Mouse (Mus musculus) gastrocnemius, postnatal 36 days (tissue): ENCODE measurements around the gene Agtrap. TPM values are rescaled to one million over a fixed set of nuclear protein-coding genes. Genes with fewer than 3 reads are reported as not detected.

Experiments
- DNase-seq, 2 experiments: peaks; one replicate each; pipeline ENCODE4 v3.0.0; 2022
- intact Hi-C: fragments of 180-260 bp; cut with DNase I; formaldehyde crosslinking; loops from one replicate; pipeline ENCODE4 v1.15.1; 2025
- total RNA-seq, 2 experiments: library from RNA; stranded (reverse); gene quantifications; 2 replicates each; pipeline ENCODE4 v1.2.3; 2021

Gene Agtrap
- total RNA-seq, 2 experiments from 2014 or later, result 9.8 to 11.4 TPM

DNA sequence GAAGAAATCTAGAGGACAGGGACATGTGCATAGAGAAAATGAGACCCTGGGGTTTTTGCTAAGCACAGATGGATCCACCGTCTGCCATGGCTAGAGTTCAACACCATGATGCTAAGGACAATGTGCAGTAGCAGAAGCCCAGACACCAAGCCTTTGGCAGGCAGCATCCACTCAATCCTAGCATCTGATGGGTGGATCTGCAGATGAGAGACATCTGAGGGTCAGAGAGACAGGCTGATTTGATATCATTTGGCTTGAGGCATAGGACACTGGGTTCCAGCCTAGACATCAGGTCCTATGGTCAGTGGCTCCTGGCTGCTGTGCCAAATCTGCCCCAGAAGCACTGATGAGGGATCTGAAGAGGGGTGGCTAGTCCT lies 7.2 kb downstream of the Agtrap start:
- intact Hi-C loops, result no loop called here
- no peak for DNase-seq

GRCm38 (mm10) chr4:148079944-148080596 lies 7.8 kb downstream of the Agtrap start:
- intact Hi-C loops, result no loop called here
- DNase-seq, result no peak

DNA sequence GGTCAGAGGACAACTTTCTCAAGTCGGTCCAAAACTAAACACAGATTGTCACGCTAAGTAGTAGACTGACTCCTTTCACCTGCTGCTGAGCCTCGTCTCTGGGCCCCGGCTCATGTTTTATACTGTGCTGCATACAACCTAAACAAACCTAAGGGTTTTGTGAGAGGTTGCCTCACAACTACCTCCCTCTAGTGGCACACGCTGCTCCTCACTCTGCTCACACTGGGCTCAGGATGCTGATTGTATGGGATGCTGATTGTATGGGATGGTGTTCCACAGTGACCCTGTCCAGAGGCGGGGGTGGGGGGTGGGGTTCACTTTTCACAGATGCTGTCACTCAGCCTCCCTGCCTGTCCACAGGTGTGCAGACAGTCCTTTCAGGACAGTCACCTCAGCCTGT lies 8.6 kb downstream of the Agtrap start:
- DNase-seq, result no peak
- intact Hi-C loops, result no loop called here

- no peak for DNase-seq
- intact Hi-C loops, result no loop called here
These were observed 11.9 kb downstream of the Agtrap start for GRCm38 (mm10) chr4:148075881-148076280.

- peak; percentile 63 to 67 for DNase-seq
- intact Hi-C loops, result no loop called here
These were observed 12.6 kb downstream of the Agtrap start for GRCm38 (mm10) chr4:148075259-148075658.

- no peak for DNase-seq
- intact Hi-C loops, result no loop called here
These were observed 13.2 kb downstream of the Agtrap start for GRCm38 (mm10) chr4:148074521-148075189.

GRCm38 (mm10) chr4:148071508-148071907 lies 16.3 kb downstream of the Agtrap start:
- intact Hi-C loops, result no loop called here
- DNase-seq, result no peak

GRCm38 (mm10) chr4:148069602-148070218 lies 18.1 kb downstream of the Agtrap start:
- DNase-seq, result no peak
- intact Hi-C loops, result no loop called here

DNA sequence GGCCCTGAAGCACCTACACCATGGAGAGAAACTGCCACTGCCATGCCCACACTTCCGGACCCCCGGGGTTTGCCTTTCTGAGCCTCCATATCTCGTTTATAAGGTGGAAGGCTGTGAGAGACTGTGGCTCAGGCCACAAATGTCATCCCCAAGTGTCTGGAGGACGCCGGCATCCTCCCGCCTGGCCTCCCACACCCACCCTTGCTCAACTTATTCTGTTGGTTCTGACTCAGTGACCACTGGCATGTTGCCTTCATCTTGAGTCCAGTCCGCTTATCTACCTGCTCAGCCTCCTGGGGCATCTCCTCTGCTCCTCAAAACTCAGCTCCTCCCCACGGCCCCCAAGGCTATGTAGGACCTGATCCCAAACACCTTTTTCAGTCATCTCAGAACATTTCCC lies 20.5 kb downstream of the Agtrap start:
- intact Hi-C loops, result no loop called here
- DNase-seq, result no peak

DNA sequence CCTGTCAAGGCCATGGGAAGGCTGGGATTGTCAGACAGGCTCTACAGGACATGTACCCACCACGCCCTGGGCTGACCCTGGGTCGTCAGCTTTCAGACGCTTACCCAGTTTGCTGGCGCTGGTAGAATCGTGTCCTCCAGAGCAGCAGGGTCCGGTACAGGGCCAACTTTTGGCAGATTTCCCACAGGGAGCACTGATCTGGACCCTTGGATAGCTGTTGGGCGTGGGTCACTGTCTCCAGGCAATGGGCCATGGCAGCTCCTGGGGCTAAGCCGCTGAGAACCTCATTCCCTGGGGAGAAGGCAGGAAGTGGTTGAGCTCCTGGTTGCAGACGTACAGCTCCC lies 21.5 kb downstream of the Agtrap start:
- intact Hi-C loops, result no loop called here
- peak; percentile 32 to 41 for DNase-seq

DNA sequence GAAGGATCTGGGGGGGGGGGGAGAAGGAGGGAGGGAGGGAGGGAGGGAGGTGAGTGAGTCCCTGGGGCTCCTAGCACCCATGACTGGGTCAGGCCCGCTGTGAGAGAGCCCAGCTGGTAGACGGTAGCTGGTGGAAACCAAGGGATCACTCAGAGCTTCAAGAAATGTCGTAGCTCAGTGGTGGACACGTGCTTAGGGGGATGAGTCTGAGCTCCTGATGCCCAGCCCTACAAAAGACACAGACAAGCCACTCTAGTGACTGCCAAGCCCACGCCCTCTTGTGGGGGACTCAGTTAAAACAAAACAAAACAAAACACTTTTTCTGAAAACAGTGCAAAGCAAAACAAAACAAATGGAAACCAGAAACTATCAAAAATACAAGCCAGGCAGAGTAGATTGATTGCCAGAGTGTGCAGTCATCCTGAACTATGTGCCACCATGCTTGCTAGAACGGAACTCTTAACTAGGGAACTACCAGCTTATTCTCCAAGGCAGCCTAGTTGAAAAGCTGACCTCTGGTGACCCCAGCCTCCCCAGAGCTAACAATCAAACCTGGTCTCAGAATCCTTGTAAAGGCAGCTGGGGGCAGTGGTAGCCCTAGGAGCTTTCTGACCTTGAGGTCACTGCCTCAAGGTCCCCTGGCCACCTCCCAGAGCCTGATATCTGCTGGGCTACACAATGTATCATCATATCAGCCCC lies 22.0 kb downstream of the Agtrap start:
- DNase-seq, result no peak
- intact Hi-C loops, result no loop called here

DNA sequence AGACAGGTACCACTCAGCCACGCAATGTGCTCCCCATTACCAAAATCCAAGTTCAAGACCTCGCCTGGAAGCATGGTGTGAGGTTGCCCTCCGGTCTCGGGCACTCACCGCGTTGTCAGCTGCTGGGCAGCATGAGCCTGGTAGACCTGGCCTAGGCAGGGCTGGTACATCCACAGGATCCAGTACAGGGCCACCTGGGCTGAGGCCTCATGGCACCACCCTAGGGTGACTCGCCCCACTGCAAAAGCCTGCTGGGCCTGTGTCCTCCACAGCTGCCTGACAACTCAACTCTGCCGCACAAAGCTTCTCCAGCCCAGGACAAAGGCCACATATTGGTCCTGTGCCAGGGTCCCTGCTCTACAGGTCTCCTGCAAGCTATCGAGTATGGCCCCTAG lies 26.7 kb downstream of the Agtrap start:
- no peak for DNase-seq

DNA sequence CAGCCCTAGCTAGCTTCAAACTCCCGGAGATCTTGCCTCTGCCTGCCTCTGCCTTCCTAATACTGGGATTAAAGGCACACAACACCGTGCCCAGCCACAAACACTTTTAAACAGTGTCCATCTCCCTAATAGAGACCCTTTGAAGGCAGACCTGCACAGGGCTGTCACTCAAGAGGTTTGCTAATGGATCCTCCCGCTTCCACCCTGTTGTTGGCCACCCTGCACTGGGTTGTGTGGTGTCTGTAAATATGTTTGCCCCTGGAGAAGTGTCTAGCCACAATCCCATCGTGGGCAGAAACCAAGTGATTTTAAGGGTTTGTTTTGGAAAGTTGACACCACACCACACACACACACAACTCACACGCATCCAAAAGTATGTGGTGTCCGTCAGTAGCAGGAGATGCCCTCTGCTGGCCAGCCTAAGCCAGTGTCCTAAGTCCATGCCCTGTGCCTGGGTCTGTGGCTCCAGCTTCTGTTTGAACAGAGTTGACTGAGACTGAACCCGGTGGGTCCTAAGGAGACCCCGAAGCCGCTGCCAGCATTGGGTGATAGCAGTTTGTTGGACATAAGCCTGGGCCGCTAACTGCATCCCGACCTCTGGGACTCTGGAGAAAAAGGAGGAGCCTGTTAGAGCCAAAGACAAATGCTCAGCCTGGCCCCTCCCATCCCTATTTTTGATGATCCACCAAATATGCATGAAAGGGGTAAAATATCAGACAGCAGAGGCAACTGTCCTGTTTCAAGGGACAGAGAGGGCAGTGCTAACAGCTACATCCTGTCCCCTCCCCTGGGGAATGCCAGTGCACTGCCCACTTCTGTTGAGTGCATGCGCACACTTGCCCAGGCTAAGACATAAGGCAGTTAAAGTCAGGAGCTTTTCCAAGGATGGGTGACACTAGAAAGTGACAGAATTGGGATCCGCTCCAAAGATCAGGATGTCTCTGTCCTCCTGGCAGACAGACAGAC lies 27.4 kb downstream of the Agtrap start:
- intact Hi-C loops, result no loop called here
- no peak for DNase-seq

More for the DNA sequence above, 26.7 kb downstream of the Agtrap start:
- intact Hi-C loops, result no loop called here

DNA sequence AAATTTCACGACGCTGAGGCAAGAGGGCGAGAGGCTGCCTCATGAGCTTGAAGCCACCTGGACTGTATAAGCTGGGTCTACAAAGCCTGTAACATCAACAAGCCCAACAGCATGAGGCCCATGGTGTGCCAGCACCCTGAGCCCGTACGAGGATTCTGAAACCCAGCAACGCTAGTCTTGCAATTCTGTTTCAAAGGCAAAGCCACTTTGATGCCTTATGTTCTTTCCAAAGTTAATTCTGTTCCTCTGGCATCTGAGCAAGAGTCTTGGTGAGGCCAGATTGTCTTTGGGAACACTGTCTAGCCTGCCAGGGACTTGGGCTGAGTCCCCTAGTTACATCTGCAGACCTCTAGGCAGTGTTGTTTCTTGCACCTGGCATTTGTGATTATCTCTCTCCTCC lies 28.8 kb downstream of the Agtrap start:
- DNase-seq, result no peak
- intact Hi-C loops, result no loop called here

- DNase-seq, result no peak
- intact Hi-C loops, result no loop called here
These were observed 29.5 kb downstream of the Agtrap start for GRCm38 (mm10) chr4:148058218-148058819.

DNA sequence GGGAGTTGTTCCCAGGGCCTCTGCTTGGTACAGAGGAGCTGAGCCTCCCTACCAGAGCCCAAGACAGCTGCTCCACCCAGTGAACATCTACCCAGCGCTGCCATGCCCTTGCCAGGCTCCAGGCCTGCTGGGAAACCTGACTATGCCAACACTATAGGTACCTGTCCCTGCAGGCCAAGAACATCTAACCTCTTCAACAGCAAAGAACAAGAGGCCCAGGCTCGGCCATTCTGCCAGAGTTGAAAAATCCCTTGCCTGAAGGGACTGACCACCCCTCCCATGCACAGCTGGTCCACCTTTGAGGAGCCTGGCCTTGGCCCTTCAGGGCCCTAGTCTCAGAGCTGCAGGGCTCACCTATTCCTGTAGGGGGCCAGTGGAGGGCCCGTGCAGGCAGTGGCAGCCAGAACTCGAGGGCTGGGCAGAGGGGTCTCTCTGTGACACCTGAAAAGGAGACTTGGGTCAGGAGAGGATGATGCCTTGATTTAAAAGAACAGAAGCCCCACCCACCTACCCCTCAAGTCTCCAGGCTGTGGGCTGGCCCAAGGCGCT lies 30.1 kb downstream of the Agtrap start:
- no peak for DNase-seq

DNA sequence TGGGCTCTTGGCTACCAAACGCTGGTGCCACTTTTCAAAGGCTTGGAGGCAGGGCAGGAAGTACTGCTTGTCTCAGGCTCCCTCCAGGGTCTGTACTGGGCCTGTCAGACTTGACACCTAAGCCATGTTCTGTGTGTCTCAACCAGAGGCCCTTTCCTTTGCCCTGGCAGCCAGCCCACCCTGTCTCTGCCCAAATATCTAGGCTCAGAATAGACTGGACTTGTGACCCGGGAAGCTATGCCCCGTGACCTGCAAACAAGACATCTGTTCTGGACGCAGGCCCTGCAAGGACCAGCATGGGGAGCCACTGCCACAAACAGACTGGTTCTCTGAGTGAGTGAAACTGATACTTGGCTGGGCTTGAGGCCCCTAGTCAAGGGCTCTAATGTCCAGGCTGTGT lies 31.0 kb downstream of the Agtrap start:
- intact Hi-C loops, result no loop called here
- DNase-seq, result peak; percentile 73 to 82

More for the DNA sequence above, 30.1 kb downstream of the Agtrap start:
- intact Hi-C loops, result no loop called here

GRCm38 (mm10) chr4:148056246-148056645 lies 31.6 kb downstream of the Agtrap start:
- no peak for DNase-seq
- intact Hi-C loops, result no loop called here

DNA sequence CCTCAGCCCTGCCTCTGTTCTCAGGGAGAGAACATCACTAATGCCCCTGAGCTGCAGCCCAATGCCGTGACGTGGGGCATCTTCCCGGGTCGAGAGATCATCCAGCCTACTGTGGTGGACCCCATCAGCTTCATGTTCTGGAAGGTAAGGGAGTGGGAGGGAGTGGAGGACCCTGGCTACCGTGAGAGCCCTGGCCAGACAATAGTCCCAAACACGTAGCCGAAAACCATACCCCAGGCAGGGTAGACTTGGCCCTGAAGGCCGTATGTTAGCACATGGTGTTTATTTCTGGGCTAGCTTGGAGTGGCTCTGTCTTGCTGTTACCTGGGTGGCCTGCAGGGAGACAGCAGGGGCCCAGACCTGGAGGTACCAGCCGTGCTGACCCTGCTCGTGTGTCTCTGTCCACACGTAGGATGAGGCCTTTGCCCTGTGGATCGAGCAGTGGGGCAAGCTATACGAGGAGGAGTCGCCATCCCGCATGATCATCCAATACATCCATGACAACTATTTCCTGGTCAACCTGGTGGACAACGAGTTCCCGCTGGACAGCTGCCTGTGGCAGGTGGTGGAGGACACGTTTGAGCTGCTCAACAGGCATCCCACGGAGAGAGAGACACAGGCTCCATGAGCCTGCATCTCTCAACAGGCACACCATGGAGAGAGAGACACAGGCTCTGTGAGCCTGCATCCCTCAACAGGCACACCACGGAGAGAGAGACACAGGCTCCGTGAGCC lies 32.7 kb downstream of the Agtrap start:
- no peak for DNase-seq
- intact Hi-C loops, result loop anchor here (2.0 kb wide), 1 partner anchor 14 kb away; no protein-coding TSS in a partner anchor
